Mouse (Mus musculus) hindbrain, embryonic 11.5 days (tissue): ENCODE measurements at regions not wholly inside any gene's neighbourhood (a gene's known extent, or its start where the extent isn't known, plus 50 kb on each side); places are given as distances from the start of the nearest gene placed in this dataset.

ENCODE experiments used
- ATAC-seq: fragments of 200-750 bp; cut with Nextera tagmentation; 2 replicates; pipeline ENCODE4 v1.8.0; 2017; ENCODE audit warnings: mild to moderate bottlenecking, moderate TSS enrichment, moderate library complexity; ENCODE audit not compliant: low FRiP score
- DNase-seq: peaks from one replicate; pipeline ENCODE4 v3.0.0-alpha.2; 2015; ENCODE audit warnings: low spot score
- H3K27ac ChIP-seq: fragments of 300-500 bp; sonication (generic); 2 replicates; pipeline ENCODE4 v1.5.1; 2014; ENCODE audit warnings: mild to moderate bottlenecking, low read depth, low read length
- H3K27me3 ChIP-seq: fragments of 300-500 bp; sonication (generic); 2 replicates; pipeline ENCODE4 v1.6.1; 2014; ENCODE audit warnings: mild to moderate bottlenecking, low read length, moderate library complexity, mixed read lengths; ENCODE audit not compliant: control insufficient read depth, insufficient read depth
- H3K36me3 ChIP-seq: fragments of 300-500 bp; sonication (generic); 2 replicates; pipeline ENCODE4 v1.6.1; 2014; ENCODE audit warnings: mild to moderate bottlenecking, low read length, moderate library complexity, mixed read lengths; ENCODE audit not compliant: control insufficient read depth, insufficient read depth
- H3K4me1 ChIP-seq: fragments of 300-500 bp; sonication (generic); replicated peaks from 2 replicates; pipeline ENCODE4 v1.6.1; 2014; ENCODE audit warnings: low read length, mixed read lengths; ENCODE audit not compliant: control insufficient read depth, insufficient read depth
- H3K4me2 ChIP-seq: fragments of 300-500 bp; sonication (generic); replicated peaks from 2 replicates; pipeline ENCODE4 v1.6.1; 2014; ENCODE audit warnings: mild to moderate bottlenecking, low read depth, low read length
- H3K4me3 ChIP-seq: fragments of 300-500 bp; sonication (generic); 2 replicates; pipeline ENCODE4 v1.5.1; 2014; ENCODE audit warnings: low read depth, low read length
- H3K9ac ChIP-seq: fragments of 300-500 bp; sonication (generic); 2 replicates; pipeline ENCODE4 v1.6.1; 2014; ENCODE audit warnings: low read depth, low read length
- H3K9me3 ChIP-seq: fragments of 300-500 bp; sonication (generic); 2 replicates; pipeline ENCODE4 v1.6.1; 2016; ENCODE audit warnings: low read length; ENCODE audit not compliant: control insufficient read depth
- WGBS: fragments of 180-500 bp; shearing (Covaris S2); extraction: QIAGEN DNeasy Blood & Tissue Kit; methylation state at CpG from one replicate; pipeline ENCODE4 v1.1.7; 2014; 5-methylcytosine and 5-hydroxymethylcytosine counted together

DNA sequence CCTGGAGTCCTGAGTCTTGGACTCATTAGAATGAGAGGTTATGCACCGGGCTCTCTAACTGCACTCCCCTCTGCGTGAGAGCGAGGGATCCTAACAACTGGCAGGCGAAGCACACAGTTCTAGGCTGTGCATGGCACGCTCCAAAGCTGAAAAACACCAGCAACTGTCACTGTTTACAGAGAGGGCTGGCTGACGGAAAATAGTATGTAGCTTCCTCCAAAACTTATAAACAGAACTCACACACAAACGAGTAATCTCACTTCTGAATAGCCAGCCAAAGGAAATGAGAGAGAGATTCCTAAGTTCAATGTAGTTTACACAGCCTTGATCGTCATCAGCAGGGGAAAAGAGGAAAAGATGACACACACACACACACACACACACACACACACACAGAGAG lies 266.6 kb downstream of the Uaca start:
- no peaks in the 10 kb centered on the region for H3K27me3 ChIP-seq
- DNase-seq (no peak), ATAC-seq (no peak)
- no peak overlapping the region for H3K9ac ChIP-seq
- no peak overlapping the region for H3K4me2 ChIP-seq
- 0 out of 2 replicates have a peak, but pooled peaks cover 7% of the 10 kb centered on the region for H3K4me1 ChIP-seq
- 81% methylated on average over 8 of the region's 8 CpGs for WGBS
- no peak overlapping the region for H3K27ac ChIP-seq
- H3K36me3 ChIP-seq, result no peaks in the 10 kb centered on the region
- H3K9me3 ChIP-seq, result 0 out of 2 replicates have a peak, but pooled peaks cover 2% of the 10 kb centered on the region
- H3K4me3 ChIP-seq, result no peak overlapping the region

DNA sequence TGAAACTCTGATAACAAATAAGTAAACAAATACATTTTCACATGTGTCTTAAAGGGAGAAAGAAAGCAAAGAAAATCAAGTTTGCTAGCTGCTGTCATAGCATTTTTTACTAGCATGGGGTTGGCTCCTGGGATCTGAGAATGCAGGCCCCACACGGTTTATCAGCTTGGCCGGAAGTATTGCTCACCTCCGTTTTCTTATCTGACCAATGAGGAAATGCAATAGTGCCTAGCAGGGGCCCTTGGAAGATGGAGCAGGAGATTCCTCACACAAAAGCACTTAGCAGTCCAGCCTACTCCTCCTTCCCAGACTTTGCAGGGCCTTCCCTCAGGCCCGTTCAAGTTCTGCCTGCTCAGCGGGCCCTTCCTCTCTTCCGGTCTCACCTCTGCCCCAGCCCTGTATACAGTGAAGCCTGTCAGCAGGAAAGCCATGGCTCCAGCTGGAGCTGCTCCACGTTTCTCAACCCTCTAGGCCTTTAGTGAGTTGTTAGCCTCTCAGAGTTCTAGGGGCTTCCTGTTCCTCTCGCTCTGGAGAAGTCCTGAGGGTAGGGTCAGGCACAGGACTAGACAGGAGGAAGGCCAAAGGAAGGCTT lies 270.5 kb downstream of the Uaca start:
- H3K27ac ChIP-seq, result no peak overlapping the region
- H3K9ac ChIP-seq, result no peak overlapping the region
- WGBS, result 69% methylated on average over 8 of the region's 8 CpGs
- H3K4me1 ChIP-seq, result no peaks in the 10 kb centered on the region; the same call in 1 of the 2 replicates
- H3K27me3 ChIP-seq, result no peaks in the 10 kb centered on the region; the same call in 1 of the 2 replicates
- no peak overlapping the region for H3K4me2 ChIP-seq
- H3K4me3 ChIP-seq, result no peak overlapping the region
- H3K36me3 ChIP-seq, result no peaks in the 10 kb centered on the region
- H3K9me3 ChIP-seq, result 0 out of 2 replicates have a peak, but pooled peaks cover 2% of the 10 kb centered on the region
- ATAC-seq (no peak), DNase-seq (no peak)

GRCm38 (mm10) chr9:61069553-61070314 lies 275.4 kb downstream of the Uaca start:
- WGBS, result 25% methylated on average over 13 of the region's 13 CpGs

GRCm38 (mm10) chr9:61070315-61070707 lies 276.0 kb downstream of the Uaca start:
- Histone ChIP-seq H3K36me3 (no peaks in the 10 kb centered on the region), H3K4me2 (no peak overlapping the region), H3K9ac (no peak overlapping the region), H3K4me1 (no peaks in the 10 kb centered on the region; the same call in 1 of the 2 replicates), H3K9me3 (no peaks in the 10 kb centered on the region), H3K27me3 (no peaks in the 10 kb centered on the region; the same call in 1 of the 2 replicates), H3K27ac (peak overlapping the region; percentile 66), H3K4me3 (no peak overlapping the region)
- no peak for DNase-seq
- no peak for ATAC-seq
- WGBS, result 37% methylated on average over 8 of the region's 8 CpGs

More at GRCm38 (mm10) chr9:61069553-61070314, 275.4 kb downstream of the Uaca start:
- ATAC-seq (no peak), DNase-seq (no peak)
- H3K4me1 ChIP-seq, result no peaks in the 10 kb centered on the region; the same call in 1 of the 2 replicates
- peak overlapping the region; percentile 66 for H3K27ac ChIP-seq
- H3K27me3 ChIP-seq, result no peaks in the 10 kb centered on the region; the same call in 1 of the 2 replicates
- H3K36me3 ChIP-seq, result no peaks in the 10 kb centered on the region
- H3K9me3 ChIP-seq, result no peaks in the 10 kb centered on the region
- H3K9ac ChIP-seq, result no peak overlapping the region
- H3K4me3 ChIP-seq, result no peak overlapping the region
- no peak overlapping the region for H3K4me2 ChIP-seq

GRCm38 (mm10) chr9:61070861-61071260 lies 276.5 kb downstream of the Uaca start:
- Histone ChIP-seq H3K27me3 (no peaks in the 10 kb centered on the region; the same call in 1 of the 2 replicates), H3K36me3 (no peaks in the 10 kb centered on the region), H3K9ac (no peak overlapping the region), H3K4me3 (no peak overlapping the region), H3K4me2 (no peak overlapping the region), H3K4me1 (no peaks in the 10 kb centered on the region; the same call in 1 of the 2 replicates), H3K9me3 (no peaks in the 10 kb centered on the region), H3K27ac (no peak overlapping the region)
- ATAC-seq (no peak), DNase-seq (peak; percentile 63)
- 15% methylated on average over 9 of the region's 9 CpGs for WGBS

GRCm38 (mm10) chr9:61073482-61073881 lies 279.1 kb downstream of the Uaca start:
- Histone ChIP-seq H3K9ac (no peak overlapping the region), H3K4me3 (no peak overlapping the region), H3K27ac (no peak overlapping the region), H3K27me3 (no peaks in the 10 kb centered on the region; the same call in 1 of the 2 replicates), H3K4me1 (no peaks in the 10 kb centered on the region; the same call in 1 of the 2 replicates), H3K9me3 (no peaks in the 10 kb centered on the region), H3K4me2 (no peak overlapping the region), H3K36me3 (no peaks in the 10 kb centered on the region)
- DNase-seq (no peak), ATAC-seq (no peak)
- 49% methylated on average over 4 of the region's 4 CpGs for WGBS

DNA sequence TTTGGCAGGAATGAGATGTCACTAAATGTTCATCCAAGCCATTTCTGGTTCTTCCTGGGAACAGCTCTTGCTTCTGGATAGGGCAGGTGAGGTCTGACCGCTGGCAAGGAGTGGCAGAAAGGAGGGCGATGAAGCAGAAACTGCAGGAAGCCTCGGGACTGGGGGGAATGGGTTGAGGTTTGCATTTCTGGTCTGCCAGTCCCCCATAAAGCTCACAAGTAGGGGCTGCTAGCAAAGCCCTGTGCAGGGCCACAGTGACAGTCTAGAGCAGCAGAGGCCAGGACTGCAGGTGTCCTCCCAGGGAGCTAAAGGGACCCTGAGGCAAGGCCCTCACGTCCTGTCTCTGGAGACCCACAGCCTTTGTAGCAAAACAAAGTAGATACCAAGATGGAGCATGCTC lies 280.7 kb downstream of the Uaca start:
- no peak overlapping the region for H3K4me2 ChIP-seq
- no peak overlapping the region for H3K9ac ChIP-seq
- H3K9me3 ChIP-seq, result no peaks in the 10 kb centered on the region
- ATAC-seq (no peak), DNase-seq (no peak)
- 64% methylated on average over 4 of the region's 4 CpGs for WGBS
- H3K27me3 ChIP-seq, result no peaks in the 10 kb centered on the region; the same call in 1 of the 2 replicates
- no peaks in the 10 kb centered on the region for H3K36me3 ChIP-seq
- H3K27ac ChIP-seq, result no peak overlapping the region
- H3K4me3 ChIP-seq, result no peak overlapping the region
- no peaks in the 10 kb centered on the region; the same call in 1 of the 2 replicates for H3K4me1 ChIP-seq

GRCm38 (mm10) chr9:61077181-61077580 lies 282.8 kb downstream of the Uaca start:
- H3K4me1 ChIP-seq, result no peaks in the 10 kb centered on the region; the same call in 1 of the 2 replicates
- ATAC-seq (no peak), DNase-seq (peak; percentile 43)
- no peak overlapping the region for H3K4me3 ChIP-seq
- 64% methylated on average over 2 of the region's 2 CpGs for WGBS
- no peaks in the 10 kb centered on the region for H3K9me3 ChIP-seq
- no peaks in the 10 kb centered on the region for H3K36me3 ChIP-seq
- H3K4me2 ChIP-seq, result no peak overlapping the region
- H3K27me3 ChIP-seq, result no peaks in the 10 kb centered on the region; the same call in 1 of the 2 replicates
- H3K27ac ChIP-seq, result no peak overlapping the region
- H3K9ac ChIP-seq, result no peak overlapping the region
